Mouse (Mus musculus) natural killer cell, adult 2 months (primary cell): ENCODE data around the gene Secisbp2.
"Not testable (repeated sequence)": the region's sequence is repeated elsewhere in the genome, so short reads cannot be mapped to it uniquely, and the experiment has no call there.

Experiments
- DNase-seq, 2 experiments: peaks; one replicate each; pipeline ENCODE4 v3.0.0; 2022; ENCODE audit warnings: low spot score in 2 of 2

The Secisbp2 gene

DNA sequence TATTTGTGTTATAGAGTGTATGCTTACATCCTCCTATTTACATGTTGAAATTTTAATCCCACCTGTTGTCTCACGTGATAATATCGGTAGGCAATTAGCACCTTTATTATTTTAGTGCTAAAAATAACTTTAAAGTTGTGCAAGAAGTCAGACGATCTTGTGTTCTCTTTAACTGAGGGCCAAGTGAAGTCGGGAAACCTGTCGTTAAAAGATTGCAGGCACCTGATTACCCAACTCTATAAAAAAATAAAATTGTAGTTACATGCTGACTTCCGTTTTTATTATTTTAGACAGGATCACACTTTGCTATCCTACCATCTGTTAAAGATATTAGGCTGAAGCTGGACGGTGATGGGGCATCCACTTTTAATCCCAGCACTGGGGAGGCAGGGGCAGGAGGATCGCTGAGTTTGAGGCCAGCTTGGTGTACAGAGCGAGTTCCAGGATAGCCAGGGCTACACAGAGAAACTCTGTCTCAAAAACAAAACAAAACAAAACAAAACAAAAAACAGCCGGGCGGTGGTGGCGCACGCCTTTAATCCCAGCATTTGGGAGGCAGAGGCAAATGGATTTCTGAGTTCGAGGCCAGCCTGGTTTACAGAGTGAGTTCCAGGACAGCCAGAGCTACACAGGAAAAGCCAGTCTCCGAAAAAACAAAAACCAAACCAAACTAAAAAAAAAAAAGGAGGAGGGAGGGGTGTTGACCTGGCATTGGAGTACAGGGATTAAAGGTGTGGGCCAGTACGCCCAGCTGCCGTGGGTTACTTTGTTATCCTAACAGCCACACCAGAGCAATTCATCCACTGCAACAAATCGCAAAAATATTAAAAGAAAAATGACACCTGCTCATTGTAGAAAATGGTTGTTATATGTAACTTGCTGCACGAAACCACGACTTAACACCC is 7.3 kb upstream of the Secisbp2 start:
- DNase-seq = no peak

DNA sequence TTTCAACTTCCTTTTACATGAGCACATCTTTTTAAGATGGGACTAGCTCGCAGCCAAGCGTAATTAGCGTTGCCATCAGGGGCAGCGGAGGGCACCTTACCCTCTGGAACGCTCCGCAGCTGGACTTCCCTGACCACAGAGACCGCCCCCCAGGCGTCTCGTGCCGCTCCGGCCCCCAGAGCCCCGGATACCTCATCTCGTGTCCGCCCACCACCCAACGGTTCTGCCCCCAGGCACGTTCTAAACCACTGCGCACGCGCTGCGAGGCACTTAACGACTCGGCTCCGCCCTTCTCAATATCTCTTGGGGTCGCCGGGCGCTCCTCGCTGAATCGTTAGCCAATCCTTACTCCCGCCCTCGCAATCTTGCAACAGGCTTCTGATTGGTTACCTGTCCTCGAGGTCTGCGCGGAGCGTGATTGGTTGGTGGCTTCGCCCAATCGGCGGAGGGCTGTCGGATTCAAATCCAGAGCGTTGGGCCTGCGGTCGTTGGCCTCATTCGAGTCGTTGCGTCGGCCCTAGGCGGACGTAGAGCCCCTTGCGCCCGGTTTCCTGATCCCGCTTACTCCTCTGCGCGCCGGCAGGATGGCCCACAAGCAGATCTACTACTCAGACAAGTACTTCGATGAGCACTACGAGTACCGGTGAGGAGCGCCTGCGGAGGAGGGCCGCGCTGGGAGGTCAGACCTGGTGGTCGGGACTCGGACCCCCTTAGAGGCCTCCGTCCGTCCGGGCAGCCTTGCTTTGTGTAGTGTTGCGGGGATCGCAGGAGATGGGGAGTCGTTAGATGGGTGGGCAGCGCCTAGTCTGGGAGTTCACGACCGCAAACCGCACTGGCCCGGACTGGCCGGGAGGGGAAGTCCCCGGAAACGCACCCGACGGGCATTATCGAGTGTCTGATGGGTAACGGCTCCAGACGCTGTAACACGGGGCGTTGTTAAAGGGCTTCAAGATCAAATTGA is 6.4 kb upstream of the Secisbp2 start, which contains the start of gene Cks2:
Cks2 (plus strand) TSS at position 404 of the 961 bp plus-strand sequence.
- DNase-seq = peak; percentile 97 to 98

DNA sequence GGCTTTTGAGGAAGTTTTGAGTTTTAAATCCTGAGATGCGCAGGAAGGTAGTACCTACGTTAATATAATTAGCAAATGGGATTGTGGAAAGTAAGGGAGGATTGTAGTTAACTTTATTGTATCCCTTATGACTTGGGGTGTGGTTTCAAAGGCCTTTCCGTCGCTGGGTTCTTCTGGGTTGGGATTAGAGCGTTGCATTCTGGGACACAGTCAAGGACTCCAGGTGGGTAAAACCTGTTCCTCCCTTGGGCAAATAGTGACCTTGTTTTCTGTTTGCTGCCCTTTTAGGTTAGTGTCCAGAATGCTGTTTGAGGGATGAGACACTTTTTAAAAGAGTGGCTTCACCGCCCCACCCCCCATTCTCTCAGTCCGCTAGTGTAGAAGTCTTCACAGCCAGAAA is 5.6 kb upstream of the Secisbp2 start:
- DNase-seq = no peak

DNA sequence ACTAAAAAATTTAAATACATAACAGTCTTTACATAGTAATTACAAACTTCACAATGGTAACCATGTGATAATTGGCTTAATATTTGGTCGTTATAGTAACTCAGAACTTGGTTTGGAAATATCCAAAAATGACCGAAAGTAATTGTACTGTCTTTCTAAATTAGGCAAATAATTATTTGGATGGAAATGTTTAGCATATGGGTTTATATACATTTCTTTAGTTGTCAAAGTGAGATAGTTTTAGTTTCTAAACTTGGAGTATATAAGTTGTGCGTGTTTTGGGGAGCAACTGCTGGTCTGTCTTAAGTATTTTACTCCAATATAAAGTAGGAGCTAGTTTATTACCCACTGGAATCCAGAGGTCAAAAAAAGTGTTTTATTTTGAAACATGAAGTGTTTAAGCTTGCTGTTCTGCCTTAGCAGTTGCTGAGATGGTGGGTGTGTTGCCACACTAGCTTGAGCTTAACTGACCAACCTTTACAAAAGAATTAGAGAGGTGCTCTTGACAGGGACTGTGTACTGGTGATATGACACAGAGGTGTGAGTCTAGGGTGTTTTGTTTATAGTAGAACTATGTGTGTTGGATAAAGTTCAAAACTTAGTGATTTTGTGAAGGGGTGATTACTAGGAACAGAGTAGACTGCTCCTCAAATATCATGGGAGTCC is 5.0 kb upstream of the Secisbp2 start:
- DNase-seq = no peak

DNA sequence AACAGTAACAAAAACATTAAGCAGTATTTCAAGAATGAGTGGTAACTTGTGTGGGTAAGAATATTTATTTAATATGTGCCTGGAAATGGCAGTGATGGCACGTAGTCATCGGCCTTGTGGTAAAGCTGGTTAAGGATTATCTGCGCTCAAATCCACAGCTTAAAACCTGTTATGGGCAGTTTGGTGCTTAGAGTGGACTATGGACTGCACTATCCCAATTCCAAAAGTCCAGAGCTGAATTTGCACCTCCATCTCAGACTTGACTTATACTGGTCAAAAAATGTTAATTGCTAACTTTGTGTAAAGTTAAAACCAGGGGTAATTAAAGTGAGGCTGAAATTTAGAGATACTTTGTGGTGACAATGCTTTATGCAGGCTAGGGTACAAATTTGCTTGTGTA is 3.7 kb upstream of the Secisbp2 start:
- no peak for DNase-seq

DNA sequence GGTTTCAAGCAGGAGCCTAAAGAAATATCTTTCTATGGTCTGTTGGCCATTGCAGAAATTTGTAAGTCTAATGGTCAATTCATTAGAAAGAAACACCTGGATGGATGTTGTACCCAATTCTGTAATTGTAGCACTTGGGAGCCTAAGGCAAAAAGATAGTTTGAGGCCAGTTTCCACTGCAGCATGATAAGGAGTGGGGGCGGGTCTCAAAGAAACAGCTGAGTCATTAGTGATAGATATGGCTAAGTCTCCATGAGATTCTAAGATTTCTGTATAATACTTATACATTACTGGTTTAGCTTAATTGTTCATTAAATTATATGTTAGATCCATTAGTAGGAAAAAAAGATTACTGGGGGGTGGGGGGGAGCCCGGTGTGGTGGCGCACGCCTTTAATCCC is 3.3 kb upstream of the Secisbp2 start:
- no peak for DNase-seq

DNA sequence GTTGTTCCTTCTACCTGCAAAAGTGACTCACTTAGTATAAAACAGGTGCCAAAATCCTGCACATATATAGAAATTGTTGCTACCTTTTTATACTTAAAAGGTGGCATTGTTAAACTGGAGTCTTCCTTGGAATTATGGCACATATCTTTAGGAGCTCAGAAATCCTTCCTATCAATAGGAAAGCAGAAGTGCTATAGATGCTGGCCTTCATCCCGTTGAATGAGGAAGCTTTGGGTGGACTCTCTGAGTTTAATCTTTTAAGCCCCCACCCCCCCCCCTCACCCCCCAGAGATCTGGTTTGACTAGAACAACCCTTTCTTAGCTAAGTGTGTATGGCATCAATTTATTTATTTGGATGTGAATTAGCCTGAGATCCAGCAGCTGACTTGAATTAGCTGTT is 1.8 kb upstream of the Secisbp2 start:
- DNase-seq = no peak

DNA sequence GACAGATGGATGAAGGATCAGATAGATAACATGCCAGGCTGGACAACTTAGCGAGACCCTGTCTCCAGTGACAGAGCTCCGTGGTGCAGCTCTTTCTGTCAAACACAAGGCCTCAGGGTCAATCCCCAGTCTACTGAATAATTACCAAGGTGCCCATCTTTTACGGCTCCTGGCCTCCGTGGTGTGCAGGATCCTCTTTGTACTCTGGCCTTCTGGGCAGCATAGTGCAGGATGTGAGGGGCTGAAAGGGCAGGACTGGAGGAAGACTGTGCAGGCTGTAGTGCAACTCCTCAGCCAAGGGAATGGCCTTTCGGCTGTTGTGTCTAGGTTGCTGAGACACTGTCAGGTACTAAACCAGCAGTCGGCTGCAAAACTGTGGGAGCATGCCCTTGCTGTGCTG is 1.7 kb downstream of the Secisbp2 start:
- no peak for DNase-seq

DNA sequence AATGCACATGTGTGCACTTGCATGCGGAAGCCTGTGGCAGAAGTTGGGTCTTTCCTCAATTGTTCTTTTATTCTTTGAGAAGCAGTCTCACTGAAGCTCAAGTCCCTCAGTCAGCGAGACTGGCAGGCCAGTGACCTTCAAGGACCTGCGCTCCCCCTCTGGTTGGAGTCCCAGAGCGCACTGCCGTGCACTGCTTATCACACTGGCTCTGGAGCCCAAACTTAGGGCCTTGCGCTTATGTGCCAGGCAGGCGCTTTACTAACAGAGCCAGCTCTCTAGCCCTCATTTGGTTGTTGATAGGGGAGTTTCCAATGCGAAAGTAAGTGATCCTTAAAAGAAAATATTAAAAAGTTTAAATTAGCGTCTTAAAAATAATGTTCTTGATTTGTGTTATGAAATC is 2.5 kb downstream of the Secisbp2 start:
- no peak for DNase-seq

DNA sequence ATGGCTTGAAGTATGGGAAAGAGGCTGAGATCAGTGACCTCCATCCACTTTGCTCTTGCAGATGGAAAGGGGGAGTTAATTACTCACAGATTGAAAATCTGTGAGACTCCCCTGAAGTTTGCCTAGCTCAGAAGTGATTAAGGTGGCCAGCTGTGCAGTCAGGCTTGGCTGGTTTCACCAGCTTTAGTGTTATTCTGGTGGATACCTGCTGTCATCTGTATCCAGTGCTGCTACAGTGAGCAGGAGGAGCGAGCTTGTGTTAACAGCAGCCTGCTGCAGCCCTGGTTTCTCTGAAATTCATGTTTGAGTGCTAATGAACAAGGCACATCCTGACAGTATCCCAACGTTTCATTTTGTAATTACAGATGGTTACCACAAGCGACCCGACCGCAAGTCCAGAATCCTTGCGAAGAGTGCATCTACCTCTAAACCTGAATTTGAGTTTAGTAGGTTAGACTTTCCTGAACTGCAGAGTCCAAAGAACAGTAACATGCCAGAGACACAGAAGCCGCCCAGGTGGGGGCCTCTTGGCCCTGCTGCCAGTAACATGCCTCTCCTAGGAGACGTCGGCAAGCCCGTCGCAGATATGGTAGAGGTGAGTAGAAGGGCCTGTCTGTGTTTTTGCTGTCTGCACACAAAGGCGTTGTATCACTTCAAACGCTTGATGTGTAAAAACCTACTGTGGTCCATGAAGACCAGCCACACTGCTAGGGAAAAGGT is 5.2 kb downstream of the Secisbp2 start:
- no peak for DNase-seq

DNA sequence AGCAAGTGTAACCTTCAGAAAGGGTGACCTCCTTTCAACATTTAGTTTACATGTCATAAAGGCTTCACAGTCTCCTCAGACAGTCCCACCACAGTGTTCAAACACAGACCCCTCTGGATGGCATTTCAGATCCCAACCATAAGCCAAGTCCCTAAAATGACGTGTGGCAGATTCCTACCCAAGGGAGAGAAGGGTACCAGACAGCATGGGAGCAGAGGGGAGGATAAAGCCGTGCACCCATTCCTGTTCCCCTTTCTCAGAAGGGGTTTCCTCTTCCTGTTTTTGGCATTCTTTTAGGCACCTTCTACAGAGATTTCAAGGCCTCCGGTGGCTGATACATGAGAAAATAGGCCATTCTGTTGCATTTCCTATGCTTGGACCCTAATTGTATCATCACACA is 6.6 kb downstream of the Secisbp2 start:
- no peak for DNase-seq

DNA sequence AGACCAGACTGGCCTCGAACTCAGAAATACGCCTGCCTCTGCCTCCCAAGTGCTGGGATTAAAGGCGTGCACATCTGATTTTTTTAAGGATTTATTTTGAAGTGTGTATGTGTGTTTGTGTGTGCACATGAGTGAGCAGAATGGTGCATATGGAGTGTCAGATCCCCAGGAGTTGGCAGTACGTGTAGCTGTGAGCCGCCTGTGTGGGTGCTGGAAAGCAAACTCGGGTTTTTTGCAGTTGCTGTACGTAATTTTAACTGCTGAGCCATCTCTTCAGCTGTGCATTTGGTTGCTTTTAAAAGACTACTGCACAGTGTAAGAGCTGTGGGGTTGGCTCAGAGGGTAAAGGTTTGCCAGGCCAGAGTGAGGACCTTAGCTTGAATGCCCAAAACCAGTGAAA is 8.1 kb downstream of the Secisbp2 start:
- no peak for DNase-seq

DNA sequence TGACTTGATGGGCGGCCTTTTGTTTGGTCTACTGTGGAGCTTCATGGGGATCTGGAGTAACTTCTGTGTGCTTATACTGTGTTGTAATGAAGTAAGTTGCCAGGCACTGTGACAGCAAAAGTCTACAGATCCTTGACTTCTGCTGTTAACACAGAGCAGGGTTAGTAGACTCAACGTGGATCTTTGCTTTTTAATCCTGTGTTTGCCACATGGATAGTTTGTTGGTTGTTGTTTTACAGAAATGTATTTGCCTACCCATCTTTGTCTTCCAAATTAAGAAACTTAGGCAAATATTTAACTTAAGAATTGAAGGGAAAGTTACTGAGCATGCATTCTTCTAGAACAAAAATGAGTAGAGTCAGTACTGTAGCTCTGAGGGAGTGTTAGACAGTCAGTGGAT is 12.1 kb downstream of the Secisbp2 start:
- DNase-seq = no peak

DNA sequence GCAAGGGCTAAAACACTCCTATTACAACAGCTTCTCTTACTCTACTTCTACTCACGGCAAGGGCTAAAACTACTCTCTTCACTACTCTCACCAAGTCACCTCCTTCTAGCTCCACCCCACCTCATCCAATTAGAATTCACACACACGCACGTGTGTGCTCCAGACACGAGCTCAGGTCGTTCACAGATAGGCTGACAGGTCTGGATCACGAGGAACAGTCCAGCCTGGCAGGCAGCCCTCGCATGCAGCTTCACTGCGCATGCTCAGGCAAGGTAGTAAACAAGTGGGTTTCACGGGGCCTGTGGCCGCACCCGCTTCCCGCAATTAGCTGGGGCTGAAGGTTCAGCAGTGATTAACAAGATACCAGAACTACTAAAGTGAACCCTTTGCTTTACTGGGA is 16.7 kb downstream of the Secisbp2 start:
- DNase-seq = not testable (repeated sequence)

DNA sequence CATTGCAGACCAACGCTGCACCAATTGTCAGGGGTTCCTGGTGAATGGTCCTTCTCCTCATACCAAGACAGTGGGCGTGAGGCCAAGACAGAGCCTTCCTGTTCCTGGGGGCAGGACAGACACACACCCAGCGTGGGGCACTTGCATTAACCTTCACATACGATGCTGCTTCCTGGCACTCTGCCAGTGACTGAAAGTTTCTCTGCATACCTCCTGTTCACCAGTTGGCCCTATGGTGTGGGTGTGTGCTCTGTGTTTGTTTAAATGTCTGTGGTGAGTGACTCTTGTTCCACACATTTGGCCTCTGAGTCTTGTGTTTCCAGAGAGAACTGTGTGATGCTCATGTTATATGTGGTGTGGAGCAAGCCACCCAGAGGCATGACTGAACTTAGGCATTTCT is 25.1 kb downstream of the Secisbp2 start:
- no peak for DNase-seq

DNA sequence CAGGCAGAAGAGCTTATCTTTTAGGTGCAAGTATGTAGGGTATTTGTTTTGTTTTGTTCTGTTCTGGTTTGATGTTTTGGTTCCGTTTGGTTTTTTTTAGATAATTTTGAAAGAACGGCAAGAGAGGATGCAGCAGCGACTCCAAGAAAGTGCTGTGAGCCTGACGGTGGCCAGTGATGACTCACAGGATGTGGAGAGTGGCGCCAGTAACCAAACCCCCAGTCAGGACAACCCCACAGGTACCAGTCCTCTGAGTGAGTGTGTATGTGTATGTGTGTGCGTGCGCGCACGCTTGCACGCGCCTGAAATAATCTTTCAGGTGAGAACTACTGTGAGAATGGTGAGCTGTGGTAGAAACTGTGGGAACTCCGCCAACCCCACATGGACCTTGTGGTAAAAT is 25.5 kb downstream of the Secisbp2 start:
- DNase-seq = peak in 1 of 2 experiments; percentile 12

DNA sequence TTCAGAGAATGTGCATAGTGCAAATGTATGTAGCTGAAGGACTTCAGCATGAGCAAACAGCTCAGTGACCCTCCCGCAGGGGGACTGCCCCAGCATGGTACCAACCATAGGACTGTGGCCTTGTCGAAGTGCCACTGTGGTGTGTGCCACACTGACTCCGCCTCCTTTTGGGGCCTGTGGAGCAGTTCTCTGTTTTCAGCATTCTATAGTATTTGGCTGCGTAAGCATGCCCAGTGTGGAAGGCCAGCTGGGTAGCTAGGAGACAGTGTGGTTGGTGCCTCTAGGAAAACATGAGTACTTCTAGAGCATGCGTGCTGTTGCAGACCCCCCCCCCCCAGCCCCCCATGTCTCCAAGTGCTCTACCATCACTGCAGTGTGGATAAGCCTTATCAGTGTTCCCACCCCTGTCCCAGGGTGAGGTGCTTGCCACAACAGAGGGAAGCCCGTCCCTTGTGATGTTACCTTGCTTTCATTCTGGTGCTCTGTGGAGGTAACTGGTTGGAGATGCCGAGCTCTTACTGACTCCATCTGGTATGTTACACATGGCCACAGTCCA is 26.2 kb downstream of the Secisbp2 start:
- no peak for DNase-seq

DNA sequence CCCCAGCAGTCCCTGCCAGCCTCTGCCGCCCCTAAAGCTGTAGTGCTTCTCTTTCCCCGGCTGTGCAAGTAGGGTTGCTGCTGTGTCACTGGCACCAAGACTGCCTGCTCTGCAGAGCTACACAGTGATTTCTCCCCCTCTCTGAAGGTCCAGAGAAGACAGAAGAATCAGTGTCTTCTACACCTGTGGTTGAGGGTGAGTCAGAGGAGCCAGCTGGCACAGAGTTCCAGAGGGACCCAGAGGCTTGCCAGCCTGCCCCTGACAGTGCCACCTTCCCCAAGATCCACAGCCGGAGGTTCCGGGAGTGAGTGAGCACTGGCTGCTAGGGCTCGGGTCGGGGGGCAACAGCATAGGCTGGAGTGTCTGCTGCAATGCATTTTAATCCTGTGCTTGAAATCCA is 27.2 kb downstream of the Secisbp2 start:
- DNase-seq = no peak

DNA sequence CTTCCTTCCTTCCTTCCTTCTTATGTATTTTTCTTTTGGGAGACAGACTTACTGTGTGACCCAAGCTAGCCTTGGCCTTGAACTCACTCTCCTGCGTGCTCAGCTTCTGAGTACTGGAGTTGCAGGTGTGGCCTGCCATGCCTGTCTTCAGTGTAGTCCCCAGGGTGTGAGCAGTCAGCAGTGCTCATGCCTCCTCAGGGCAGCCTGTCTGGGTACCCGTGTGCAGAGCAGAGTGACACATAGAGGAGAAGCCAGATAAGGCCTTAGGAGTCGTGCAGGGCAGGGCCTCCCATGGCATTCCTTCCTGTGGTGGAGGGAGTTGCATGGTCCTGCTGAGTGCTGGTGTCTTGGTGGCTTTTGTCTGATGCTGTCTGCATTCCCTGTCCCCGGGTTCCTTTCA is 27.8 kb downstream of the Secisbp2 start:
- DNase-seq = no peak

DNA sequence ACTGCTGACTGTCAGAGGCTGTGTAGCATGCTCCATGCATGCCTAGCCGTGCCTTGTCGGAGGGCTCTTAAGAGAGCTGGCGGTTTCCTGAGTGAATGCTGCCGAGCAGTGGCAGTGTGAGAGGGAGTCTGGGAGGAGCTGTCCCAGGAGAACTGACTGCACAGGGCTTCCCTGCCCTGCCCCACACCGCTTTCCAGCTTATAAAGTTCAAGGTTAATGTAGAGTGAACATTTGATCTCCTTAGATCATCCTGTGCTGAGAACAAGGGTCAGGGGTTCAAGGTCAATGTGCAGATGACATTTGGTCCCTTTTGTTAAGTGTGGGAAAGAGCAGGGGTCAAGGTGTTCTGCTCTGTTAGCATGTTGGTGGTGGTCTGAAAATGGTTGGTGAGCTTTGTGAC is 29.6 kb downstream of the Secisbp2 start:
- DNase-seq = no peak

DNA sequence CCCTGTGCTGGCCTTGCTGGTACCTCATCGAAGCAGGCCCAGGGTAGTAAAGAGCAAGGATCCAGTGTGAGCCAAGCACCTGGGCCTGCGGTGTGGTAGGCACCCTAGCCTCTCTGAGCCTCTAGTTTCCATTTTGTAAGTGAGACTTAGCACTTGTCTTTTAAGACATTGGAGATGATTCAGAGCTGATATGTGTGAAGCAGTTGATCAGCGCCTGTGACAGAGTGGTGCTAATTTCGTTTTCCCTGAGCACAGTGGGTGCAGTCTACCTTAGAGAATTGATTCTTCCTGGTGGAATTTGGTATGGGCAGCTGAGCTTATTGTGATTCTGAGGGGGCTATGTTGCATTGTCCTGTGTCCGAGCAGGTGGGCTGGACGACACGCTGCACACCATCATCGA is 30.1 kb downstream of the Secisbp2 start:
- no peak for DNase-seq
